Mouse (Mus musculus) lung, embryonic 14.5 days (tissue): ENCODE measurements around the gene Wipf1. TPM values are rescaled to one million over a fixed set of nuclear protein-coding genes. Genes with fewer than 3 reads are reported as not detected.

Experiments used
- ATAC-seq: fragments of 200-750 bp; cut with Nextera tagmentation; 2 replicates; pipeline ENCODE4 v1.8.0; 2017; ENCODE audit warnings: mild to moderate bottlenecking, moderate TSS enrichment, moderate library complexity; ENCODE audit not compliant: insufficient read depth
- DNase-seq: peaks from one replicate; pipeline ENCODE4 v3.0.0-alpha.2; 2015
- H3K27ac ChIP-seq: fragments of 300-500 bp; sonication (generic); 2 replicates; pipeline ENCODE4 v1.5.1; 2014; ENCODE audit warnings: low read depth, mild to moderate bottlenecking, moderate library complexity
- H3K27me3 ChIP-seq: fragments of 300-500 bp; sonication (generic); 2 replicates; pipeline ENCODE4 v1.6.1; 2014; ENCODE audit warnings: low read length, control low read depth; ENCODE audit not compliant: insufficient read depth
- H3K36me3 ChIP-seq: fragments of 300-500 bp; sonication (generic); 2 replicates; pipeline ENCODE4 v1.6.1; 2014; ENCODE audit warnings: control low read depth; ENCODE audit not compliant: insufficient read depth
- H3K4me1 ChIP-seq: fragments of 300-500 bp; sonication (generic); 2 replicates; pipeline ENCODE4 v1.6.1; 2014; ENCODE audit warnings: antibody characterized with exemption, control low read depth; ENCODE audit not compliant: insufficient read depth
- H3K4me2 ChIP-seq: fragments of 300-500 bp; sonication (generic); 2 replicates; pipeline ENCODE4 v1.6.1; 2014; ENCODE audit warnings: mild to moderate bottlenecking
- H3K4me3 ChIP-seq: fragments of 300-500 bp; sonication (generic); 2 replicates; pipeline ENCODE4 v1.5.1; 2014; ENCODE audit warnings: low read depth, low read length
- H3K9ac ChIP-seq: fragments of 300-500 bp; sonication (generic); 2 replicates; pipeline ENCODE4 v1.6.1; 2014
- H3K9me3 ChIP-seq: fragments of 300-500 bp; sonication (generic); 2 replicates; pipeline ENCODE4 v1.6.1; 2016; ENCODE audit warnings: low read depth, low read length, control low read depth
- CTCF ChIP-seq: IDR thresholded peaks from 2 replicates; pipeline ENCODE4 v1.5.1; 2016; ENCODE audit warnings: antibody characterized with exemption, low read depth
- WGBS: fragments of 180-500 bp; shearing (Covaris S2); extraction: QIAGEN DNeasy Blood & Tissue Kit; methylation state at CpG from one replicate; pipeline ENCODE4 v1.1.7; 2014; 5-methylcytosine and 5-hydroxymethylcytosine counted together
- polyA plus RNA-seq: library from polyadenylated mRNA; unstranded; fragments of >200 nt; fragmentation: Nextera tagmentation; extraction: Ambion mirVana; gene quantifications from 2 replicates; pipeline ENCODE4 v1.2.1, GENCODE M21; 2014

The Wipf1 gene
- polyA plus RNA-seq, 1 experiment from 2014 or later = 14.8 TPM

GRCm38 (mm10) chr2:73540450-73541162 is 11.1 kb upstream of the Wipf1 start:
- Histone ChIP-seq H3K9me3 (no peaks in the 10 kb centered on the region), H3K4me3 (no peak overlapping the region), H3K9ac (no peak overlapping the region), H3K4me1 (no peaks in the 10 kb centered on the region), H3K36me3 (no peaks in the 10 kb centered on the region), H3K27ac (no peak overlapping the region), H3K4me2 (peak overlapping the region; percentile 33), H3K27me3 (no peaks in the 10 kb centered on the region)
- ATAC-seq (no peak), DNase-seq (no peak)
- no peak for TF ChIP-seq CTCF
- 30% methylated on average over 16 of the region's 16 CpGs for WGBS

DNA sequence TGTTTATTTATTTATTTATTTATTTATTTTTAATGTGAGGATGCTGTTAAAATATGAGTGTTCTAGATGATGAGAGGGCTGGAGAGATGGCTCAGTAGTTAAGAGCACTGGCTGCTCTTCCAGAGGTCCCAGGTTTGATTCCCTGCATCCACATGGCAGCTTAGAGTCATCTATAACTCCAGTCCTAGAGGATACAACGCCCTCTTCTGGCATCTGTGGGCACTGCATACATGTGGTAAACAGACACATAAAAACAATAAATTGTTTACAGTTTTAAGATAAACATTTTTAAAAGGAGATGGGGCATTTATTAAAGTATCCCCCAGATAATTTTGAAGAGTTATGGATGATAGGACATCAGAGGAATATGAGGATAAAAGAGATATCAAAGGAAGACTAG is 10.2 kb upstream of the Wipf1 start:
- no peak for ATAC-seq
- no peak overlapping the region for H3K4me3 ChIP-seq
- 18% methylated on average over 1 of the region's 1 CpGs for WGBS

DNA sequence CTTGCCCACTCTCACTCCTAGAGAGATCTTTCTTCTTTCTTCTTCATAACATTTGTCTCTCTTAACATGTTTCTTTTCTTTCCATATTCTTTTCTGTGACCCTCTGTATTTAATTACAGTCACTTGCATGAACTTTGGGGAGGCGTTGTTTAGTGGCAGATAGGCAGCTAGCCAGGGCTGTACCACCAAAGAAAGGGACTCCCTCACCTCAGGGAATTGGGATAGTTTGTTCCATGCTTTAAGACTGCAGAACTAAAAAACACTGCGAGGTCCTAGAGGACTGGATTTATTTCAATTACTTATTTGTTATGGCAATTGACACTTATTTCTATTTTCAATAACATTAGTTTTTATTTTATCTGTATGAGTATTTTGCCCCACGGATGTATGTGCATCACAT is 9.6 kb upstream of the Wipf1 start:
- Histone ChIP-seq H3K36me3 (no peaks in the 10 kb centered on the region), H3K9ac (no peak overlapping the region), H3K4me3 (no peak overlapping the region), H3K27ac (no peak overlapping the region), H3K4me2 (no peak overlapping the region), H3K27me3 (no peaks in the 10 kb centered on the region), H3K9me3 (no peaks in the 10 kb centered on the region), H3K4me1 (no peaks in the 10 kb centered on the region)
- WGBS = 83% methylated on average over 3 of the region's 3 CpGs
- no peak for DNase-seq
- no peak for ATAC-seq
- TF ChIP-seq CTCF = no peak

More for the DNA sequence above, 10.2 kb upstream of the Wipf1 start:
- TF ChIP-seq CTCF = 0 out of 2 replicates have a peak, but pooled peaks have one; percentile 13
- H3K36me3 ChIP-seq = no peaks in the 10 kb centered on the region
- H3K9ac ChIP-seq = no peak overlapping the region
- no peak for DNase-seq
- no peak overlapping the region for H3K27ac ChIP-seq
- no peak overlapping the region for H3K4me2 ChIP-seq
- H3K9me3 ChIP-seq = no peaks in the 10 kb centered on the region
- H3K4me1 ChIP-seq = no peaks in the 10 kb centered on the region
- no peaks in the 10 kb centered on the region for H3K27me3 ChIP-seq

DNA sequence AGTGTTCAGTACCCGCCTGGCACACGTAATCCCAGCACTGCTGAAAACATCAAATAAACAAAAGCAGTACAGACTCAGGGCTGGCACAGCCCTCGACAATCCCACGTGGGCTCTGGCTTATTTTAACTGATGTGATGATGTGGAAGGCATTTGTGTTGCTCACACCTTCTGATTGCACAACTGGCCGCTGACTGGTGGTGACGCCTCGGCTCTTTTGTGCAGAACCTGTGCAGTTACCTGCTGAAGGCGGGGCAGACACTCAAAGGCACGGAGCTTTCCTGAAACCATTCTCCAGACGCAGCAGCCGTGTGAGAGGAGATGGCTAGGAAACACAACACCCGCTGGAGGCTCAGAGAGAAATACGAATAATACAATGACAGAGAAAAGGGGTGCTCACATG is 9.1 kb upstream of the Wipf1 start:
- Histone ChIP-seq H3K4me1 (no peaks in the 10 kb centered on the region), H3K36me3 (no peaks in the 10 kb centered on the region), H3K27ac (no peak overlapping the region), H3K27me3 (no peaks in the 10 kb centered on the region), H3K9ac (no peak overlapping the region), H3K4me2 (no peak overlapping the region), H3K4me3 (no peak overlapping the region), H3K9me3 (no peaks in the 10 kb centered on the region)
- DNase-seq (no peak), ATAC-seq (no peak; the same call in 1 of the 2 replicates)
- 53% methylated on average over 13 of the region's 13 CpGs for WGBS
- TF ChIP-seq CTCF = no peak

- Histone ChIP-seq H3K9ac (no peak overlapping the region), H3K4me3 (no peak overlapping the region), H3K36me3 (no peaks in the 10 kb centered on the region), H3K9me3 (no peaks in the 10 kb centered on the region), H3K27ac (no peak overlapping the region), H3K4me2 (no peak overlapping the region), H3K27me3 (no peaks in the 10 kb centered on the region), H3K4me1 (no peaks in the 10 kb centered on the region)
- 66% methylated on average over 15 of the region's 15 CpGs for WGBS
- TF ChIP-seq CTCF = no peak
- DNase-seq (no peak), ATAC-seq (no peak)
These were observed 6.7 kb upstream of the Wipf1 start for GRCm38 (mm10) chr2:73536091-73536783.

DNA sequence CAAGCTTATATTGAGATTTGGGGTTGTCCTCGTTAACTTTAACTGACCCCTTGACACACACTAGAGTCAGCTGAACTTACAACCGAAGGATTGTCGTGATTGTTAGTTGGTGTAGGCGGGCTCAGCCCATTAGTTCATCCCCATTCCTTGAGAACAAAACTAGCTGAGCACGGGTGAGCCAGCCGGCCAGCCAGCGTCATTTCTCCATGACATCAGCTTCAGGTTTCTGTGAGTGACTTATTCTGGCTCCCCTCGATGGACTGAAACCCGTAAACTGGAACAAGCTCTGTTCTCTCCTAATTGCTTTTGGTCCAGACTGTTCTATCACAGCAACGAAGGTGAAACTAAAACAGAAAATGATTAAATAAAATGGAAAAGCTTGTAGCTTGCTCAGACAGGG is 5.2 kb upstream of the Wipf1 start:
- Histone ChIP-seq H3K9me3 (no peaks in the 10 kb centered on the region), H3K4me2 (no peak overlapping the region), H3K27me3 (no peaks in the 10 kb centered on the region), H3K4me1 (no peaks in the 10 kb centered on the region), H3K36me3 (no peaks in the 10 kb centered on the region), H3K27ac (no peak overlapping the region), H3K4me3 (no peak overlapping the region), H3K9ac (no peak overlapping the region)
- no peak for TF ChIP-seq CTCF
- WGBS = 74% methylated on average over 10 of the region's 10 CpGs
- DNase-seq = no peak
- ATAC-seq = no peak

- 61% methylated on average over 5 of the region's 5 CpGs for WGBS
- Histone ChIP-seq H3K4me1 (peaks cover 4% of the 10 kb centered on the region; the same call in 1 of the 2 replicates), H3K4me2 (no peak overlapping the region), H3K27me3 (no peaks in the 10 kb centered on the region), H3K9ac (no peak overlapping the region), H3K27ac (no peak overlapping the region), H3K9me3 (no peaks in the 10 kb centered on the region), H3K36me3 (peaks cover 2% of the 10 kb centered on the region; the same call in 1 of the 2 replicates), H3K4me3 (no peak overlapping the region)
- DNase-seq = no peak
- no peak for TF ChIP-seq CTCF
- ATAC-seq = no peak
These were observed 953 bp upstream of the Wipf1 start for GRCm38 (mm10) chr2:73530487-73530886.
